Mouse (Mus musculus) midbrain, embryonic 16.5 days (tissue): Measurements from ENCODE around the gene Nup54. TPM values are rescaled to one million over a fixed set of nuclear protein-coding genes. Genes with fewer than 3 reads are reported as not detected.

ENCODE experiments used
- microRNA-seq: library from miRNA; unstranded; fragments of <30 nt; microRNA quantifications from one replicate; pipeline ENCODE4, GENCODE M21; 2017
- polyA plus RNA-seq: library from polyadenylated mRNA; unstranded; fragments of >200 nt; fragmentation: Nextera tagmentation; extraction: Ambion mirVana; gene quantifications from 2 replicates; pipeline ENCODE4 v1.2.1, GENCODE M21; 2015

Nup54 gene
- polyA plus RNA-seq, 1 experiment from 2014 or later, result 57.8 TPM

Small RNA genes lying within 50 kb of the gene (microRNA-seq; reads per million reads assigned to microRNA genes)
- not detected for gene Mir6415

Other genes starting within 250 kb of the Nup54 start
- gene U90926, start 219.8 kb downstream of the Nup54 start, polyA plus RNA-seq, result not detected in 2 replicates
- 0.61 and 0.84 TPM in 2 replicates for gene Ppef2, start 178.9 kb downstream of the Nup54 start, polyA plus RNA-seq
- gene Naaa, start 157.0 kb downstream of the Nup54 start, polyA plus RNA-seq, result 13.7 and 22.1 TPM in 2 replicates
- 29.1 and 32.5 TPM in 2 replicates for gene Sdad1, start 124.7 kb downstream of the Nup54 start, polyA plus RNA-seq
- not detected in 2 replicates for gene Cxcl9, start 107.1 kb downstream of the Nup54 start, polyA plus RNA-seq
- 4.3 and 6.3 TPM in 2 replicates for gene Art3, start 103.4 kb downstream of the Nup54 start, polyA plus RNA-seq
- 0.16 and 0.32 TPM in 2 replicates for gene Cxcl10, start 86.3 kb downstream of the Nup54 start, polyA plus RNA-seq
- gene Scarb2, start 71.6 kb upstream of the Nup54 start, polyA plus RNA-seq, result 26.7 and 27.8 TPM in 2 replicates
- gene Fam47e, start 119.8 kb upstream of the Nup54 start, polyA plus RNA-seq, result 1.3 and 2.1 TPM in 2 replicates
- gene Stbd1, start 167.8 kb upstream of the Nup54 start, polyA plus RNA-seq, result 5.7 and 5.9 TPM in 2 replicates
- 0.57 and 0.63 TPM in 2 replicates for gene Ccdc158, start 240.1 kb upstream of the Nup54 start, polyA plus RNA-seq
- 1.1 and 1.8 TPM in 2 replicates for gene Shroom3, start 248.2 kb upstream of the Nup54 start, polyA plus RNA-seq